Mouse (Mus musculus): ENCODE measurements around the gene Car6. TPM values are rescaled to one million over a fixed set of nuclear protein-coding genes. Genes with fewer than 3 reads are reported as not detected.

Car6 gene
- polyA plus RNA-seq, 1 experiment from 2014 or later = not detected

- Histone ChIP-seq H3K9ac (replicated peaks) (no peak overlapping the region), H3K36me3 (replicated peaks; ENCODE audit: insufficient read depth, low read length) (no peaks in the 10 kb centered on the region), H3K27ac (ENCODE audit: low read depth) (no peak overlapping the region), H3K9me3 (ENCODE audit: low read length) (no peaks in the 10 kb centered on the region), H3K4me2 (ENCODE audit: low read depth, low read length) (no peak overlapping the region), H3K4me1 (ENCODE audit: insufficient read depth) (peaks cover 27% of the 10 kb centered on the region), H3K27me3 (ENCODE audit: insufficient read depth, low read length) (no peaks in the 10 kb centered on the region), H3K4me3 (ENCODE audit: low read depth, low read length) (no peak overlapping the region)
- TF ChIP-seq EP300 (IDR thresholded peaks at IDR 0.05; ENCODE audit: low read depth) (no peak), CTCF (IDR thresholded peaks at IDR 0.05; ENCODE audit: low read depth) (no peak)
- WGBS (ENCODE audit: insufficient replicate concordance) = 73% methylated on average over 4 of the region's 4 CpGs
- no peak for DNase-seq
- no peak for ATAC-seq
These were observed 22.7 kb upstream of the Car6 start for GRCm38 (mm10) chr4:150223830-150224229.

- Histone ChIP-seq H3K27me3 (ENCODE audit: insufficient read depth, low read length) (no peaks in the 10 kb centered on the region), H3K4me3 (ENCODE audit: low read depth, low read length) (no peak overlapping the region; the same call in 1 of the 2 replicates), H3K27ac (ENCODE audit: low read depth) (peak overlapping the region; percentile 92), H3K4me1 (ENCODE audit: insufficient read depth) (peaks cover 16% of the 10 kb centered on the region), H3K9me3 (ENCODE audit: low read length) (no peaks in the 10 kb centered on the region), H3K9ac (replicated peaks) (peak overlapping the region; percentile 47), H3K4me2 (ENCODE audit: low read depth, low read length) (peak overlapping the region; percentile 58), H3K36me3 (replicated peaks; ENCODE audit: insufficient read depth, low read length) (no peaks in the 10 kb centered on the region)
- DNase-seq = no peak
- TF ChIP-seq EP300 (IDR thresholded peaks at IDR 0.05; ENCODE audit: low read depth) (no peak), CTCF (IDR thresholded peaks at IDR 0.05; ENCODE audit: low read depth) (no peak)
- ATAC-seq = peak; percentile 35
- 48% methylated on average over 10 of the region's 10 CpGs for WGBS (ENCODE audit: insufficient replicate concordance)
These were observed 20.0 kb upstream of the Car6 start for GRCm38 (mm10) chr4:150221017-150221640.

GRCm38 (mm10) chr4:150220584-150220983 lies 19.5 kb upstream of the Car6 start:
- Histone ChIP-seq H3K27ac (ENCODE audit: low read depth) (peak overlapping the region; percentile 92), H3K4me2 (ENCODE audit: low read depth, low read length) (peak overlapping the region; percentile 58), H3K4me1 (ENCODE audit: insufficient read depth) (peaks cover 14% of the 10 kb centered on the region), H3K9me3 (ENCODE audit: low read length) (no peaks in the 10 kb centered on the region), H3K9ac (replicated peaks) (peak overlapping the region; percentile 48), H3K27me3 (ENCODE audit: insufficient read depth, low read length) (no peaks in the 10 kb centered on the region), H3K4me3 (ENCODE audit: low read depth, low read length) (peak overlapping the region; percentile 13), H3K36me3 (replicated peaks; ENCODE audit: insufficient read depth, low read length) (no peaks in the 10 kb centered on the region)
- peak; percentile 84 for DNase-seq
- TF ChIP-seq CTCF (IDR thresholded peaks at IDR 0.05; ENCODE audit: low read depth) (no peak), EP300 (IDR thresholded peaks at IDR 0.05; ENCODE audit: low read depth) (no peak)
- WGBS (ENCODE audit: insufficient replicate concordance) = 22% methylated on average over 11 of the region's 11 CpGs
- peak; percentile 94 for ATAC-seq

GRCm38 (mm10) chr4:150219501-150220292 lies 18.6 kb upstream of the Car6 start:
- H3K27ac ChIP-seq (ENCODE audit: low read depth) = peak overlapping the region; percentile 84

GRCm38 (mm10) chr4:150217935-150218334 lies 16.8 kb upstream of the Car6 start:
- H3K4me3 ChIP-seq (ENCODE audit: low read depth, low read length) = no peak overlapping the region
- H3K9ac ChIP-seq (replicated peaks) = no peak overlapping the region
- TF ChIP-seq CTCF (IDR thresholded peaks at IDR 0.05; ENCODE audit: low read depth) (peak; percentile 46), EP300 (IDR thresholded peaks at IDR 0.05; ENCODE audit: low read depth) (no peak)
- H3K9me3 ChIP-seq (ENCODE audit: low read length) = no peaks in the 10 kb centered on the region
- ATAC-seq (no peak), DNase-seq (no peak)
- no peak overlapping the region for H3K27ac ChIP-seq (ENCODE audit: low read depth)
- WGBS (ENCODE audit: insufficient replicate concordance) = 50% methylated on average over 1 of the region's 1 CpGs
- H3K27me3 ChIP-seq (ENCODE audit: insufficient read depth, low read length) = no peaks in the 10 kb centered on the region
- H3K36me3 ChIP-seq (replicated peaks; ENCODE audit: insufficient read depth, low read length) = no peaks in the 10 kb centered on the region
- no peak overlapping the region for H3K4me2 ChIP-seq (ENCODE audit: low read depth, low read length)
- peaks cover 19% of the 10 kb centered on the region for H3K4me1 ChIP-seq (ENCODE audit: insufficient read depth)

More at GRCm38 (mm10) chr4:150219501-150220292, 18.6 kb upstream of the Car6 start:
- no peak overlapping the region for H3K4me3 ChIP-seq (ENCODE audit: low read depth, low read length)
- peaks cover 14% of the 10 kb centered on the region for H3K4me1 ChIP-seq (ENCODE audit: insufficient read depth)
- no peaks in the 10 kb centered on the region for H3K36me3 ChIP-seq (replicated peaks; ENCODE audit: insufficient read depth, low read length)
- WGBS (ENCODE audit: insufficient replicate concordance) = 65% methylated on average over 9 of the region's 9 CpGs
- H3K9ac ChIP-seq (replicated peaks) = peak overlapping the region; percentile 48
- ATAC-seq (no peak), DNase-seq (peak; percentile 62)
- TF ChIP-seq CTCF (IDR thresholded peaks at IDR 0.05; ENCODE audit: low read depth) = peak; percentile 77
- TF ChIP-seq EP300 (IDR thresholded peaks at IDR 0.05; ENCODE audit: low read depth) = no peak
- no peaks in the 10 kb centered on the region for H3K27me3 ChIP-seq (ENCODE audit: insufficient read depth, low read length)
- H3K9me3 ChIP-seq (ENCODE audit: low read length) = no peaks in the 10 kb centered on the region
- peak overlapping the region; percentile 58 for H3K4me2 ChIP-seq (ENCODE audit: low read depth, low read length)

GRCm38 (mm10) chr4:150217042-150217554 lies 16.0 kb upstream of the Car6 start:
- H3K27ac ChIP-seq (ENCODE audit: low read depth) = no peak overlapping the region
- H3K4me3 ChIP-seq (ENCODE audit: low read depth, low read length) = no peak overlapping the region
- no peak overlapping the region for H3K4me2 ChIP-seq (ENCODE audit: low read depth, low read length)
- no peaks in the 10 kb centered on the region for H3K36me3 ChIP-seq (replicated peaks; ENCODE audit: insufficient read depth, low read length)
- no peak for ATAC-seq
- TF ChIP-seq EP300 (IDR thresholded peaks at IDR 0.05; ENCODE audit: low read depth) = no peak
- TF ChIP-seq CTCF (IDR thresholded peaks at IDR 0.05; ENCODE audit: low read depth) = no peak
- no peak overlapping the region for H3K9ac ChIP-seq (replicated peaks)
- no peaks in the 10 kb centered on the region for H3K9me3 ChIP-seq (ENCODE audit: low read length)
- no peak for DNase-seq
- H3K4me1 ChIP-seq (ENCODE audit: insufficient read depth) = peaks cover 22% of the 10 kb centered on the region
- 27% methylated on average over 5 of the region's 5 CpGs for WGBS (ENCODE audit: insufficient replicate concordance)
- H3K27me3 ChIP-seq (ENCODE audit: insufficient read depth, low read length) = no peaks in the 10 kb centered on the region
